Mouse (Mus musculus) cerebellum, postnatal 25 days (tissue): ENCODE measurements around the gene Adtrp.

Source experiments
- DNase-seq, 2 experiments: peaks; one replicate each; pipeline ENCODE4 v3.0.0; 2021; ENCODE audit warnings: mixed read lengths in 2 of 2

Adtrp gene

GRCm38 (mm10) chr13:41773812-41774376, 73.6 kb downstream of the Adtrp start:
- DNase-seq = no peak

- no peak for DNase-seq
Observed at GRCm38 (mm10) chr13:41771061-41771460, 76.4 kb downstream of the Adtrp start.

GRCm38 (mm10) chr13:41767941-41768340, 79.5 kb downstream of the Adtrp start:
- DNase-seq = no peak

GRCm38 (mm10) chr13:41761986-41762385, 85.5 kb downstream of the Adtrp start:
- no peak for DNase-seq

GRCm38 (mm10) chr13:41760484-41760883, 87.0 kb downstream of the Adtrp start:
- DNase-seq = peak; percentile 33 to 40

GRCm38 (mm10) chr13:41758550-41759465, 88.7 kb downstream of the Adtrp start:
- peak; percentile 30 to 32 for DNase-seq

- DNase-seq = no peak
Observed at GRCm38 (mm10) chr13:41753114-41753513, 94.4 kb downstream of the Adtrp start.

- DNase-seq = no peak
Observed at GRCm38 (mm10) chr13:41750481-41750880, 97.0 kb downstream of the Adtrp start.

- DNase-seq = no peak
Observed at GRCm38 (mm10) chr13:41748866-41749265, 98.6 kb downstream of the Adtrp start.

GRCm38 (mm10) chr13:41747691-41748090, 99.8 kb downstream of the Adtrp start:
- DNase-seq = no peak

GRCm38 (mm10) chr13:41746971-41747615, 100.4 kb downstream of the Adtrp start:
- DNase-seq = peak; percentile 19 to 20

GRCm38 (mm10) chr13:41740456-41741085, 106.9 kb downstream of the Adtrp start:
- DNase-seq = no peak

GRCm38 (mm10) chr13:41737628-41738309, 109.7 kb downstream of the Adtrp start:
- DNase-seq = peak; percentile 37 to 58

GRCm38 (mm10) chr13:41729660-41730059, 117.8 kb downstream of the Adtrp start:
- DNase-seq = no peak

- DNase-seq = no peak
Observed at GRCm38 (mm10) chr13:41727803-41728202, 119.7 kb downstream of the Adtrp start.

- DNase-seq = no peak
Observed at GRCm38 (mm10) chr13:41719331-41719730, 128.2 kb downstream of the Adtrp start.

- DNase-seq = no peak
Observed at GRCm38 (mm10) chr13:41718051-41718450, 129.4 kb downstream of the Adtrp start.
